Mouse (Mus musculus) forebrain, embryonic 15.5 days (tissue): Measurements from ENCODE around the gene Cd300lg. TPM values are rescaled to one million over a fixed set of nuclear protein-coding genes. Genes with fewer than 3 reads are reported as not detected.
A peak's percentile ranks its signal among the peaks of the same experiment; 100 is the strongest.

Experiments
- ATAC-seq: fragments of 200-750 bp; cut with Nextera tagmentation; replicated peaks from 2 replicates; pipeline ENCODE4 v1.8.0; 2017; ENCODE audit warnings: mild to moderate bottlenecking, moderate TSS enrichment, moderate library complexity
- H3K27ac ChIP-seq: fragments of 300-500 bp; sonication (generic); replicated peaks from 2 replicates; pipeline ENCODE4 v1.5.1; 2015; ENCODE audit warnings: mild to moderate bottlenecking, inconsistent platforms
- H3K27me3 ChIP-seq: fragments of 300-500 bp; sonication (generic); 2 replicates; pipeline ENCODE4 v1.6.1; 2015; ENCODE audit warnings: inconsistent platforms
- H3K36me3 ChIP-seq: fragments of 300-500 bp; sonication (generic); 2 replicates; pipeline ENCODE4 v1.6.1; 2015; ENCODE audit warnings: mild to moderate bottlenecking, inconsistent platforms
- H3K4me1 ChIP-seq: fragments of 300-500 bp; sonication (generic); 2 replicates; pipeline ENCODE4 v1.6.1; 2015; ENCODE audit warnings: inconsistent platforms
- H3K4me2 ChIP-seq: fragments of 300-500 bp; sonication (generic); replicated peaks from 2 replicates; pipeline ENCODE4 v1.6.1; 2015; ENCODE audit warnings: mild to moderate bottlenecking, inconsistent platforms
- H3K4me3 ChIP-seq: fragments of 300-500 bp; sonication (generic); 2 replicates; pipeline ENCODE4 v1.5.1; 2015; ENCODE audit warnings: mild to moderate bottlenecking, inconsistent platforms
- H3K9ac ChIP-seq: fragments of 300-500 bp; sonication (generic); replicated peaks from 2 replicates; pipeline ENCODE4 v1.6.1; 2015; ENCODE audit warnings: mild to moderate bottlenecking, inconsistent platforms
- H3K9me3 ChIP-seq: fragments of 300-500 bp; sonication (generic); 2 replicates; pipeline ENCODE4 v1.6.1; 2016; ENCODE audit warnings: inconsistent platforms
- WGBS: fragments of 180-500 bp; shearing (Covaris S2); methylation state at CpG from one replicate; pipeline ENCODE4 v1.1.7; 2015; ENCODE audit warnings: mixed read lengths; 5-methylcytosine and 5-hydroxymethylcytosine counted together
- polyA plus RNA-seq: library from polyadenylated mRNA; unstranded; fragments of >200 nt; fragmentation: Nextera tagmentation; extraction: Ambion mirVana; gene quantifications from 2 replicates; pipeline ENCODE4 v1.2.1, GENCODE M21; 2015

Gene Cd300lg
- polyA plus RNA-seq, 1 experiment from 2014 or later = 0.11 TPM

- H3K27me3 ChIP-seq = no peaks in the 10 kb centered on the region
- H3K36me3 ChIP-seq = peaks cover 33% of the 10 kb centered on the region
- H3K4me3 ChIP-seq = no peak overlapping the region
- no peak overlapping the region for H3K4me2 ChIP-seq
- peak; percentile 82 for ATAC-seq
- 16% methylated on average over 13 of the region's 13 CpGs for WGBS
- H3K9me3 ChIP-seq = no peaks in the 10 kb centered on the region
- 0 out of 2 replicates have a peak overlapping the region, but pooled peaks have one; percentile 13 for H3K9ac ChIP-seq
- H3K27ac ChIP-seq = peak overlapping the region; percentile 90
- H3K4me1 ChIP-seq = peaks cover 24% of the 10 kb centered on the region
Measured at GRCm38 (mm10) chr11:102010140-102010539, 31.2 kb upstream of the Cd300lg start.

DNA sequence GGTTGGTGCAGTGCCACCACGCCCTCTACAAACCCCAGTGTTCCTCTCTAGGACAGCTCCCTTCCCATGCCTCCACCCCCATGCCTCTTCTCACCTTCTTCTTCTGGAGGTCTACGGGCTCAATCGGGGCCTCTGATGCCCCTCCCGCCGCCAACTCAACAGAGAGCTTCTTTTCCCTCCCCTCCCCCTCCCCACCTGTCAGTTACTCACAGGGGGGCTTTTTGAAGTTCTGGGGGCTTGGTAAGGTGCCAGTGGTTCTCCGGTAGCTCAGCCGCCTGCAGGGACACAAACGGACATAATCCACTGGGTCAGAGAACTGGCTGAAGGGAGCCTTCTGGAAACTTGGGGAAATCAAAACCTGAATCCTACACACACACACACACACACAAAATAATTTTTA, 29.8 kb upstream of the Cd300lg start:
- WGBS = 62% methylated on average over 8 of the region's 8 CpGs
- peaks cover 35% of the 10 kb centered on the region for H3K36me3 ChIP-seq
- ATAC-seq = no peak

DNA sequence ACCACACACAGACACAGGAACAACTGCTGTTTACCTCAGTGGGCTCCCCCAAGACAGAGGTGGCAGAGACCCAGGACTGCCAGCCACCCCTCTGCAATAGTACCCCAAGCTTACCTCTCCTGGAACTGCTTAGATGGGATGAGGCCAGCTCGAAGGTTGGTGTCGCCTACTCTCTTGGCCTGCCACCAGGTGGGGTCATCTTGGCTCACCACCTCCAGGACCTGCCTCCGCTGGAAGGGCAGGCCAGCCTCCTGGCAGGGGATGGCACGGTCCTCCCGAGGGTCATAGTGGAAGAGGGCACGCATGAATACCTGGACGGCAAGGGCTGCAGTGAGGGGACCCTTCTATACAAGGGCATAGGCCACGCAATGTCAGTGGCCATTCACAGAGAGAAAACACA, 28.1 kb upstream of the Cd300lg start:
- Histone ChIP-seq H3K27me3 (no peaks in the 10 kb centered on the region), H3K36me3 (peaks cover 35% of the 10 kb centered on the region)
- ATAC-seq = no peak

More for the DNA sequence above, 29.8 kb upstream of the Cd300lg start:
- H3K9me3 ChIP-seq = no peaks in the 10 kb centered on the region
- H3K27ac ChIP-seq = no peak overlapping the region
- no peak overlapping the region for H3K9ac ChIP-seq
- no peak overlapping the region for H3K4me2 ChIP-seq
- H3K4me1 ChIP-seq = peaks cover 20% of the 10 kb centered on the region
- no peaks in the 10 kb centered on the region for H3K27me3 ChIP-seq
- H3K4me3 ChIP-seq = no peak overlapping the region

DNA sequence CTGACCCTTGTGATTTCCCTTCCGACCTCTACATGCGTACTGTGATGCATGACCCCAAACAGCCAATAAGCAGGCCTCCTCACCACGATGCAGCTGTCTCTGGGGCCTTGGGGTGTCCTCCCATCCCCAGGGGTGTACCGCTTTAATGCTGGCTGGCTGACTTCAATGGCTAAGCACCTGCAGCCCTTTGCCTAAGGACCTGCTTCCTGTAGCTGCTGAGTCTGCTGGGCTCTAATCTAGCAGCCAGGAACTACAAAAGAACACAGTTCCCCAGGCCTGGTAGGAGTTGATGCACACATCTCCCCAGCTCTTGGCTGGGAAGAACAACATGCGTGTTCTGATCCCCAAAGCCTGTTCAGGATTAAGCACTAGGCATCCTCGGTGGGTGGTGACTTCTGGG, 25.8 kb upstream of the Cd300lg start:
- Histone ChIP-seq H3K4me1 (peaks cover 15% of the 10 kb centered on the region), H3K4me2 (no peak overlapping the region), H3K4me3 (no peak overlapping the region), H3K27ac (no peak overlapping the region), H3K36me3 (peaks cover 25% of the 10 kb centered on the region), H3K9me3 (no peaks in the 10 kb centered on the region), H3K27me3 (no peaks in the 10 kb centered on the region), H3K9ac (no peak overlapping the region)
- WGBS = 65% methylated on average over 6 of the region's 6 CpGs
- no peak for ATAC-seq

More for the DNA sequence above, 28.1 kb upstream of the Cd300lg start:
- no peak overlapping the region for H3K27ac ChIP-seq
- no peak overlapping the region for H3K4me2 ChIP-seq
- H3K4me1 ChIP-seq = peaks cover 17% of the 10 kb centered on the region
- no peak overlapping the region for H3K9ac ChIP-seq
- no peak overlapping the region for H3K4me3 ChIP-seq
- no peaks in the 10 kb centered on the region for H3K9me3 ChIP-seq
- 89% methylated on average over 8 of the region's 8 CpGs for WGBS

DNA sequence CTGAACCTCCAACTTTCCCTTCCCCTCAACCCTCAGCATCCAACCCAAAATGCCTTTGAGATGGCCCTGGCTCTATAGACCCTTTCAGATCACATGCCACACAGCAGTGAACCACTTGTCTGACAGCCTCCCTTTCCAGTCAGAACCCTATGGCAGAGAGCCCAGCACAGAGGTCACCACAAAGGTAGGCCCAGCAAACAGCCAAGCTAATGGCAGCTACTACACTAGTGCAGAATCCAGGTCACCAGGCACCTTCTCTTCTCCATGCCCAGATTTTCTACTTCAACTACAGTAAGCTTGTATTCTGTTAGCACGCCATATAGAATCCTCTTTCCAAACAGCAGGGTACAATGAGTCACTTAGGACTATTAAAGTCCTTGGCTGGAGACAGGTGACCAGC, 25.2 kb upstream of the Cd300lg start:
- no peak overlapping the region for H3K27ac ChIP-seq
- ATAC-seq = no peak
- peaks cover 25% of the 10 kb centered on the region for H3K36me3 ChIP-seq
- H3K4me1 ChIP-seq = peaks cover 9% of the 10 kb centered on the region
- no peak overlapping the region for H3K9ac ChIP-seq
- H3K4me3 ChIP-seq = no peak overlapping the region
- no peaks in the 10 kb centered on the region for H3K9me3 ChIP-seq
- no peaks in the 10 kb centered on the region for H3K27me3 ChIP-seq
- WGBS = 89% methylated on average over 1 of the region's 1 CpGs
- no peak overlapping the region for H3K4me2 ChIP-seq

GRCm38 (mm10) chr11:102019736-102020135, 21.6 kb upstream of the Cd300lg start:
- peaks cover 15% of the 10 kb centered on the region for H3K4me1 ChIP-seq
- ATAC-seq = no peak
- no peaks in the 10 kb centered on the region for H3K27me3 ChIP-seq
- H3K4me2 ChIP-seq = no peak overlapping the region
- H3K9me3 ChIP-seq = no peaks in the 10 kb centered on the region
- H3K27ac ChIP-seq = 0 out of 2 replicates have a peak overlapping the region, but pooled peaks have one; percentile 7
- no peak overlapping the region for H3K4me3 ChIP-seq
- H3K9ac ChIP-seq = no peak overlapping the region
- H3K36me3 ChIP-seq = peaks cover 19% of the 10 kb centered on the region
- WGBS = 31% methylated on average over 9 of the region's 9 CpGs

DNA sequence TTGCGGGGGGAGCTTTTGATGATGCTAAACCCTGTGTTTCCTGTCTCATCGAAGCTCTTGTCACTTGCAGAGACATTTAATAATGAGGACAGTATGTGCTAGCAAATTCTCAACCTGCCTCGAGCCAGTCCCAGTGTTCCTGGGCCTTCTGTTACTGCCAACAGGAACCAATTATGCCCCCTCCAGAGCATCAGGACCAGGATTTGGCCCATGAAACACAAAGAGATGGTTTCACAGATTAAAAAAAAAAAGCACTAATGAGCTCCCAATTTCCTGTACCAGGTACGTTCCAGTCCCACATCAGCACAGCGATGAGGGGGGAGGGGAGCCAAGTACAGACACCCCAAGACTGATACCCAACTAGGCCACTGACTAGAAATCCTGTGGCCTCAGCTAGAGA, 20.1 kb upstream of the Cd300lg start:
- ATAC-seq = no peak

DNA sequence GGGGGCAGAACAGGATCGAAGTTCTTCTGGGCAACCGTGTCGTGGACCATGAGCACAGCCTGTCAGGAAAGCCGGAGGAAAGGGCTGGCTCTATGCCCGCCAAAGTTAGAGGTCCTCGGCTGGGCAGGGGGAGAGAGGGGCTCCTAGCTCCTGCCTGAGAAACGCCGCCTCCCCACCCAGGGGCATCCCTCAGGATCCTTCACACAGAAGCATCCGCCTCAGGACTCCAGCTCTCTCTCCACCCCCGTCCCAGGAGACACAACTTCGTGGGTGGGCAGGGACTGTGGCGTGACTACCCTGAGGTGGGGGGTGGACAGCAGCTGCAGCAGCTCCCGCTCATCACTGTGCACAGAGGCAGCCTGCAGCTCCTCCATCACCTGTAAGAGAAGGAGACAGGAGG, 17.9 kb upstream of the Cd300lg start:
- Histone ChIP-seq H3K27me3 (no peaks in the 10 kb centered on the region), H3K27ac (no peak overlapping the region), H3K36me3 (peaks cover 7% of the 10 kb centered on the region), H3K4me3 (no peak overlapping the region), H3K4me1 (peaks cover 42% of the 10 kb centered on the region), H3K9me3 (no peaks in the 10 kb centered on the region), H3K9ac (no peak overlapping the region), H3K4me2 (no peak overlapping the region)
- WGBS = 76% methylated on average over 13 of the region's 13 CpGs
- ATAC-seq = no peak

More for the DNA sequence above, 20.1 kb upstream of the Cd300lg start:
- peaks cover 19% of the 10 kb centered on the region for H3K36me3 ChIP-seq
- H3K4me3 ChIP-seq = no peak overlapping the region
- no peak overlapping the region for H3K9ac ChIP-seq
- H3K27me3 ChIP-seq = no peaks in the 10 kb centered on the region
- H3K27ac ChIP-seq = no peak overlapping the region
- H3K4me1 ChIP-seq = peaks cover 29% of the 10 kb centered on the region
- H3K4me2 ChIP-seq = no peak overlapping the region
- WGBS = 76% methylated on average over 5 of the region's 5 CpGs
- no peaks in the 10 kb centered on the region for H3K9me3 ChIP-seq

- Histone ChIP-seq H3K9me3 (no peaks in the 10 kb centered on the region), H3K27me3 (no peaks in the 10 kb centered on the region), H3K4me2 (no peak overlapping the region), H3K9ac (no peak overlapping the region), H3K4me3 (no peak overlapping the region), H3K27ac (no peak overlapping the region), H3K4me1 (peaks cover 43% of the 10 kb centered on the region), H3K36me3 (peaks cover 7% of the 10 kb centered on the region)
- ATAC-seq = no peak
- WGBS = 80% methylated on average over 6 of the region's 6 CpGs
Measured at GRCm38 (mm10) chr11:102024084-102024758, 17.1 kb upstream of the Cd300lg start.

DNA sequence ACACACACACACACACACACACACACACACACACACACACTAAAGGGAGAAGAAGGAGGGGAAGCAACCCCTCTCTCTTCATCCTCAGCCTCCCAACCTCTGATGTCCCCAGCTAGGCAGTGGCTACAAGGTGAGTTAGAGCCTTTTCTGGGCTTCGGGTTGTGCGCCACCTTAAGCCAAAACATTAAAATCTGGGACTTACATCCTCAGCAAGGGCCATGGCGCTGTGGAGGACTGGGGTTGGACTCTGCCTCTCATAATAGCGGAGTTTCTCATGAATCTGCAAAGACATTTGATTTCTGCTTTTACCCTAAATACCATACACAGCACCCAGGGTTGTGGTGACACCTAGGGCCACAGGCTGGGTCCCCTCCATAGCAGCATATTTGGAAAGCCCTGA, 16.4 kb upstream of the Cd300lg start:
- ATAC-seq = no peak
- Histone ChIP-seq H3K36me3 (peaks cover 7% of the 10 kb centered on the region), H3K9ac (no peak overlapping the region), H3K4me3 (no peak overlapping the region), H3K27ac (no peak overlapping the region), H3K9me3 (no peaks in the 10 kb centered on the region), H3K4me2 (no peak overlapping the region), H3K4me1 (peaks cover 38% of the 10 kb centered on the region), H3K27me3 (no peaks in the 10 kb centered on the region)
- 85% methylated on average over 4 of the region's 4 CpGs for WGBS

GRCm38 (mm10) chr11:102025354-102025753, 16.0 kb upstream of the Cd300lg start:
- Histone ChIP-seq H3K27me3 (no peaks in the 10 kb centered on the region), H3K9ac (0 out of 2 replicates have a peak overlapping the region, but pooled peaks have one; percentile 14), H3K9me3 (no peaks in the 10 kb centered on the region), H3K27ac (no peak overlapping the region), H3K4me3 (peak overlapping the region; percentile 67), H3K4me2 (peak overlapping the region; percentile 70), H3K36me3 (peaks cover 7% of the 10 kb centered on the region), H3K4me1 (peaks cover 34% of the 10 kb centered on the region)
- no peak for ATAC-seq
- WGBS = 38% methylated on average over 7 of the region's 7 CpGs

DNA sequence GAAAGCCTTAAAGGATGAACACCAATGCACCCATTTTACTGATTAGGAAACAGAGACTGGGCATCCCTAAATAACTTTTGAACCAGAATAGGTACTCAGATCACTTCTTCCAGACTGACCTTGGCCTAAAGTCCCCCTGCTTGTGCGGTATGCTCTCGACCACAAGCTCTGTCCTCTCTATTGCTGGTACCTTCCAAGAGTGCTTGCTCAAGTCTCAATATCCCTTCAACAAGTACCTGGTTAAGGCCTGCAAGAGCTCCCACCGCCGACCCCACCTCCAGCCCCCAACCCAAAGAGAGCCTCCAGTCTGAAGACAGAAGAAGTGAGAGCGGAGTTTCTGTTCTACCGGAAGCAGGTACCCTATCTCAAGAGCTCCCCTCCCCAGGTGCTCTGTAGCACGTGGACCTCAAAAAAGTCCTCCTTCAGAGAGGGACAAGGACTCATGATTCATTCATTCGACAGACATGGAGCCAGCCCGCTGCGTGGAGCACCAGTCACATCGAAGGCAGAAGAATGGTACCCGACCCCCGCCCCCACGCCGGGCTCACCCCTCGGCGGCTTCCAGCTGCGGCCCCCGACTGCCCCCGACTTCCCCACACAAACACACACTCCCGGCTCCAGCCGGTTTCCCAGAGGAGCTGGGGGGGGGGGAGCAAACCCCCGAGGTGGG, 15.2 kb upstream of the Cd300lg start:
- 2% methylated on average over 23 of the region's 23 CpGs for WGBS
- Histone ChIP-seq H3K4me3 (peak overlapping the region; percentile 67), H3K27me3 (no peaks in the 10 kb centered on the region), H3K4me1 (peaks cover 38% of the 10 kb centered on the region), H3K9me3 (no peaks in the 10 kb centered on the region), H3K27ac (peak overlapping the region; percentile 91), H3K36me3 (peaks cover 7% of the 10 kb centered on the region), H3K9ac (peak overlapping the region; percentile 77), H3K4me2 (peak overlapping the region; percentile 70)
- ATAC-seq = no peak; the same call in 1 of the 2 replicates
